Comparison of ENCODE assay signal across 5 mouse cellular contexts in genomic region chr5:69207713-69208112, GRCm38 (mm10).
"Had no signal": no experiment of that assay in that cellular context is flagged by ENCODE, and none has a peak within 500 bp of the region (broad histone marks: within the 10 kb centered on the region; RNA-seq: fewer than 3 reads in every experiment).

No protein-coding gene starts in this region.

- DNase-seq: kidney, postnatal 14 days; left cerebral cortex, postnatal 4 days; lung, adult 18-20 months; lung, postnatal 4 days; thymus, postnatal 4 days had no signal
